Mouse (Mus musculus) bone marrow, adult 2 months (tissue): ENCODE results near the gene Aurkb. TPM values are rescaled to one million over a fixed set of nuclear protein-coding genes. Genes with fewer than 3 reads are reported as not detected.

ENCODE experiments used
- H3K27ac ChIP-seq: fragments of 200-500 bp; 2 replicates; pipeline ENCODE4 v1.5.1; 2012; ENCODE audit warnings: low read depth, mild to moderate bottlenecking, control low read depth, inconsistent platforms, low read length; ENCODE audit not compliant: control insufficient read depth, poor library complexity, insufficient read depth
- H3K4me1 ChIP-seq: fragments of 200-500 bp; 2 replicates; pipeline ENCODE4 v1.6.1; 2011; ENCODE audit warnings: low read length; ENCODE audit not compliant: control insufficient read depth, insufficient read depth
- H3K4me3 ChIP-seq: fragments of 200-500 bp; replicated peaks from 2 replicates; pipeline ENCODE3; 2011; ENCODE audit warnings: mild to moderate bottlenecking, low read depth, low read length, control low read depth; ENCODE audit not compliant: control insufficient read depth
- CTCF ChIP-seq: fragments of 200-500 bp; IDR thresholded peaks from 2 replicates; pipeline ENCODE4 v1.5.1; 2011; ENCODE audit warnings: low read length, control low read depth; ENCODE audit not compliant: control insufficient read depth, insufficient read depth
- POLR2A ChIP-seq: fragments of 200-500 bp; IDR thresholded peaks from 2 replicates; pipeline ENCODE4 v1.6.1; 2011; ENCODE audit warnings: low read depth, mild to moderate bottlenecking, control low read depth, low read length, borderline replicate concordance; ENCODE audit not compliant: control insufficient read depth
- WGBS: fragments of 180-500 bp; shearing (Covaris S2); methylation state at CpG from one replicate; pipeline ENCODE4 v1.1.7; 2018; 5-methylcytosine and 5-hydroxymethylcytosine counted together
- polyA plus RNA-seq: library from polyadenylated mRNA; stranded (reverse); fragments of >200 nt; gene quantifications from 2 replicates; pipeline ENCODE4 v1.2.4, GENCODE M21; 2011; ENCODE audit warnings: low replicate concordance; ENCODE audit not compliant: missing spikeins, insufficient read depth, insufficient read length

Aurkb gene
- polyA plus RNA-seq, 1 experiment: 100 TPM

DNA sequence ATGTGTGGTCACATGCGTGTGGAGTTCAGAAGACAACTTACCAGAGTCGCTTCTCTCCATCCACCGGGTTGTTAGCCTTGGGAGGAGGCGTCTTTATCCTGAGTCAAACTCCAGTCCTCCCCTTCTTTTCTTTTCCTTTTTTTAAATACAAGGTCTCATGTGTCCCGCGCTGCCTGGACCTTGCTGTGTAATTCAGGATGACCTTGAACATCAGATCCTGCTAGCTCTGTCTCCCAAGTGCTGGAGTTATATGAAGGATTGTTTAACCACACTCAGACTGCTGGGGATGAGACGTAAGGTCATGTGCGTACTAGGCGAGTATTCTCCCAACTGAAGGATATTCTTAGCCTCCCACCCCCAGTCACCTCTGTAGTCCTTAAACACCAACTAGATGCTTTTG, 31.9 kb downstream of the Aurkb start:
- 88% methylated on average over 9 of the region's 9 CpGs for WGBS
- TF ChIP-seq CTCF (no peak), POLR2A (no peak)
- Histone ChIP-seq H3K4me1 (peaks cover 3% of the 10 kb centered on the region; the same call in 1 of the 2 replicates), H3K4me3 (no peak overlapping the region), H3K27ac (no peak overlapping the region)

DNA sequence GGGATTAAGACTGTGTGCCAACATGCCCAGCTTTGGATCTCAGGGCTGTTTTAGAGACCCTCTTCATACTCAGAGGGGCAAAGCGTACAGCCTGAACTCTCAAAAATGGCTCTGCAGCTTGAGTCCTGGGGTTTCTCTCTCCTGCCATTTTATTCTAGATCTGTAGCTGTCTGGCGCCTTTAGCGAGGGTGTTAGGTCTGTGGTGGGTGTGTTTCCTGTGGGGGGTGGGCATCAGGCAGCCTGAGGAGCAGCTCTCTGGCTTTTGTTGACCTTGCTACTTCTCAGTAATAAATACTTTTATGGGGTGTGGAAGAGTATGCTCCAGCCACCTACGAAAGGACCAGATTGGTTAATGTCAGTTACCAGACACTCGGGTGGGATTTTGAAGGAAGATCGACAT, 32.6 kb downstream of the Aurkb start:
- H3K4me1 ChIP-seq: peaks cover 3% of the 10 kb centered on the region; the same call in 1 of the 2 replicates

DNA sequence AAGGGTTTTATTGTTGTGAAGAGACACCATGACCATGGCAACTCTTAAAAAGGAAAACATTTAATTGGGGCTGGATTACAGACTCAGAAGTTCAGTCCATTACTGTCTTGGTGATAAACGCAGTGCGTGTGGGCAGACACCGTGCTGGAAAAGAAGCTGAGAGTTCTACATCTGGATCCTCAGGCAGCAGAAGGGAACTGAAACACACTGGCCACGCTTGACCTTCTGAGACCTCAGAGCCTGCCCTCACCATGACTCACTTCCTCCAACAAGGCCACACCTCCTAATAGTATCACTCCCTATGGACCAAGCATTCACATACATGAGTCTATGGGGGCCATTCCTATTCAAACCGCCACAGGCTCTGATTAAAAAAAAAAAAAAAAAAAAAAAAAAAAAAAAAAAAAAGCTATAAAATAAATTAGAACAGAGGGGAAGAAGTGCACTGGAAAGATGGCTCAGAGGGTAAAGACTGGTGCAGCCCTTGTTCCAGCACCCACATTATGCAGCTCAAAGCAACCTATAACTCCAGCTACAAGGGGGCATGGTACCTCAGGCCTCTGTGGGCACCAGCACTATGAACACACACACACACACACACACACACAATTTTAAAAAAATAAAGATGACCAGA, 33.5 kb downstream of the Aurkb start:
- TF ChIP-seq POLR2A (no peak), CTCF (no peak)
- peaks cover 3% of the 10 kb centered on the region; the same call in 1 of the 2 replicates for H3K4me1 ChIP-seq
- 42% methylated on average over 5 of the region's 5 CpGs for WGBS
- H3K27ac ChIP-seq: no peak overlapping the region
- H3K4me3 ChIP-seq: no peak overlapping the region

More for the DNA sequence above, 32.6 kb downstream of the Aurkb start:
- TF ChIP-seq POLR2A (no peak), CTCF (no peak)
- WGBS: 83% methylated on average over 6 of the region's 6 CpGs
- Histone ChIP-seq H3K4me3 (no peak overlapping the region), H3K27ac (no peak overlapping the region)

DNA sequence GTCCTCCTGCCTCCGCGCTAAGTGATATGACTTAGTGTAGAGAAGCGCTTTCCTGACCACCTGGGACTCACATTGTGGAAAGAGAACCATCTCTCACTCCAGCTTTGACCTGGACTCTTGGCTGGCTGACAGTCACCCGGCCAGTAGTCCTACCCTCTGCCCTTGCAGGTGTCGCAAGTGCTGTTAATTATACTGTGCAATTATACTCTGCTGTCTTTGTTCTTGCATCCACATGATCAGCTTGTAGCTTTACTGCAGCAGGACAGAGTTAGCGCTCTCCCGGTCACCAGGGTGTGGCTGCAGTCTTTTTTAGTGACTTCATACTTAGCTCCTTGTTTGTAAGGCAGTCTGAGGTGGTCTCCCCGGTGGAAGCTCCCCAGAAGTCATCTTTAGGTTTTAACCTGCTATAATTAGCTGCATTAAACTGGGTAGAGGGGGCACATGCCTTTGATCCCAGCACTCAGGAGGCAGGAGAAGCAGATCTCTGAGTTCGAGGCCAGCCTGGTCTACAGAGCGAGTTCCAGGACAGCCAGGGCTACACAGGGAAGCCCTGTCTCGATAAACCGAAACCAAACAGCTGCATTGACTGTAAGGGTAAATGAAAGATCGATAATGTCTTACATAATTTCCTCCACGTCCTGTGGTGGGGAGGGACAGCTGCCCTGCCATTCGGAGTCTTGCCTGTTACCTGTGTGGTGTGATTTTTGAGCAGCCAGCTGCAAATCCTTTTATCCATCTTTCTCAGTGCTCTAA, 34.8 kb downstream of the Aurkb start:
- TF ChIP-seq CTCF (no peak), POLR2A (no peak)
- Histone ChIP-seq H3K27ac (no peak overlapping the region), H3K4me1 (peaks cover 3% of the 10 kb centered on the region; the same call in 1 of the 2 replicates), H3K4me3 (no peak overlapping the region)
- 68% methylated on average over 15 of the region's 15 CpGs for WGBS

DNA sequence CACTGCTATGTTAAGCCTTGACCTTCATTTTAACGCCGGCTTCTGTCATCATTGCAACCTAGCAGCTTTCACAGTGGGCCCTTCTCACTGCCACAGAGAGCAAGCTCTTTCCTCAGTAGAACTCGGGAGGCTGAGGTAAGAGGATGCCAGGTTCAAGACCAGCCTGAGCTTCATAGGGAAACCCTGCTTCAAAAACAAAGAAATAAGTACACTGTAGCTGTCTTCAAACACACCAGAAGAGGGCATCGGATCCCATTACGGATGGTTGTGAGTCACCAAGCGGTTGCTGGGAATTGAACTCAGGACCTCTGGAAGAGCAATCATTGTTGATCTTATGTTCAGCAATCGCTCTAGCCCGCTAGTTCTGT, 35.4 kb downstream of the Aurkb start:
- no peak overlapping the region for H3K27ac ChIP-seq
- no peak for TF ChIP-seq CTCF
- TF ChIP-seq POLR2A: no peak
- H3K4me1 ChIP-seq: peaks cover 3% of the 10 kb centered on the region; the same call in 1 of the 2 replicates
- H3K4me3 ChIP-seq: no peak overlapping the region
- WGBS: 83% methylated on average over 8 of the region's 8 CpGs

DNA sequence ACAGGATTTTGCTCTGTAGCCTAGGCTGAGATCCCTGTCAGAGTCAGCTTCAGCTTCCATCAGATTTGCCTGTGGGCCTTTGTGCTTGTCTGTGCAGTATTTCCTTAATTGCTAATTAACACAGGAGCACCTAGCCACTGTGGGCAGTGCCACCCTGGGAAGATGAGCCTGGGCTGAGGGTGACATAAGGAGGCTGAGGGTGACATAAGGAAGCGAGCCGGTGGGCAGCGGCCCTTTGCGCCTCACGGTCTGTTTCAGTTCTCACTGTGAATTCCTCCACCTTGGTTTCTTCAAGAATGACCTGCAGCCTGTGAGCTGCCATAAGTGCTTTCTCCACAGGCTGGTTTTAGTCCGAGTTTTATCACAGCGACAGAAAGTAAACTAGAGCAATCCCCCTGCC, 36.2 kb downstream of the Aurkb start:
- Histone ChIP-seq H3K4me3 (no peak overlapping the region), H3K27ac (no peak overlapping the region), H3K4me1 (peaks cover 3% of the 10 kb centered on the region; the same call in 1 of the 2 replicates)
- WGBS: 87% methylated on average over 7 of the region's 7 CpGs
- TF ChIP-seq CTCF (no peak), POLR2A (no peak)

DNA sequence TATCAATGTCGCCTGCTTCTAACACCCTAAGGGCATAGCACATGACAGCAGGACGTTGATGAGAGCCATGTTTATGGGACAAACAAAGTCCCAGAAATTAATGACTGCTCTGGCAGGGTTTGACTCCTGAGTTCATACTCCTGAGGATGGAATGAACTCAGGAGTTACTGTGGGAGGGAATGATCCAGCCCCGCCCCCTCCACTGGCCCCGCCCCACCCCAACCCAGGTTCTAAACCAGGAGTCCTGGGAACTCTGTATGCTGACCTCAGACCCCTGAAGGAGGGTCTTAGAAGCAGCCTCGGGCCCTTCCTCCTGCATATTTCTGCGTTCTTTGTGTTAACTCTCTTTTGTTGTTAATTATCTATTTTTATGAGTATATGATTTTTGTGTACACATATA, 40.2 kb downstream of the Aurkb start:
- H3K4me1 ChIP-seq: peaks cover 3% of the 10 kb centered on the region; the same call in 1 of the 2 replicates
- 70% methylated on average over 6 of the region's 6 CpGs for WGBS
- TF ChIP-seq POLR2A (no peak), CTCF (no peak)
- H3K27ac ChIP-seq: no peak overlapping the region
- no peak overlapping the region for H3K4me3 ChIP-seq

DNA sequence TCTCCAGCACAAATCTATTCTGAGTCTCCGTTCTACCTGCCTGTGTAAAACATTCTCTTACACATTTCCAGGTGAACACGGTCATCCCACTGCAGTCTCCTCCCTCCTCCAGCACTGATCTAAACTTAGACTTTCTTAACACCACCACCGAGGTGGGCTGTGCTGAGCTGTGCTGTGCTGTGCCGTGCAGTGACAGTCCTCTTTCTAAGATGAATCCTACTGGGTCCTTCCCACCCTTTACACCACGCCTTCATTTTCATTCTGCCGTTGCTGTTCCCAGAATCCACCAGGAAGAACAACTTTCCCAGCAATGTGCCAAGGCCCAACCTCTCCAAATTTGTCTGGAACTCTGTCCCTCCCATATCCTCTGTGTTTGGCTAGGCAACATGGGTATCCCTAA, 40.9 kb downstream of the Aurkb start:
- peaks cover 3% of the 10 kb centered on the region; the same call in 1 of the 2 replicates for H3K4me1 ChIP-seq
- no peak for TF ChIP-seq CTCF
- no peak for TF ChIP-seq POLR2A
- 80% methylated on average over 6 of the region's 6 CpGs for WGBS

More for the DNA sequence above, 40.9 kb downstream of the Aurkb start:
- Histone ChIP-seq H3K4me3 (no peak overlapping the region), H3K27ac (no peak overlapping the region)
